Mouse (Mus musculus) lung, embryonic 14.5 days (tissue): Measurements from ENCODE around the gene Mlh1. TPM values are rescaled to one million over a fixed set of nuclear protein-coding genes. Genes with fewer than 3 reads are reported as not detected.
A peak's percentile ranks its signal among the peaks of the same experiment; 100 is the strongest.

ENCODE experiments used
- ATAC-seq: fragments of 200-750 bp; cut with Nextera tagmentation; 2 replicates; pipeline ENCODE4 v1.8.0; 2017; ENCODE audit warnings: mild to moderate bottlenecking, moderate TSS enrichment, moderate library complexity; ENCODE audit not compliant: insufficient read depth
- DNase-seq: peaks from one replicate; pipeline ENCODE4 v3.0.0-alpha.2; 2015
- H3K27ac ChIP-seq: fragments of 300-500 bp; sonication (generic); 2 replicates; pipeline ENCODE4 v1.5.1; 2014; ENCODE audit warnings: low read depth, mild to moderate bottlenecking, moderate library complexity
- H3K27me3 ChIP-seq: fragments of 300-500 bp; sonication (generic); 2 replicates; pipeline ENCODE4 v1.6.1; 2014; ENCODE audit warnings: low read length, control low read depth; ENCODE audit not compliant: insufficient read depth
- H3K36me3 ChIP-seq: fragments of 300-500 bp; sonication (generic); 2 replicates; pipeline ENCODE4 v1.6.1; 2014; ENCODE audit warnings: control low read depth; ENCODE audit not compliant: insufficient read depth
- H3K4me1 ChIP-seq: fragments of 300-500 bp; sonication (generic); 2 replicates; pipeline ENCODE4 v1.6.1; 2014; ENCODE audit warnings: antibody characterized with exemption, control low read depth; ENCODE audit not compliant: insufficient read depth
- H3K4me2 ChIP-seq: fragments of 300-500 bp; sonication (generic); 2 replicates; pipeline ENCODE4 v1.6.1; 2014; ENCODE audit warnings: mild to moderate bottlenecking
- H3K4me3 ChIP-seq: fragments of 300-500 bp; sonication (generic); 2 replicates; pipeline ENCODE4 v1.5.1; 2014; ENCODE audit warnings: low read depth, low read length
- H3K9ac ChIP-seq: fragments of 300-500 bp; sonication (generic); 2 replicates; pipeline ENCODE4 v1.6.1; 2014
- H3K9me3 ChIP-seq: fragments of 300-500 bp; sonication (generic); 2 replicates; pipeline ENCODE4 v1.6.1; 2016; ENCODE audit warnings: low read depth, low read length, control low read depth
- CTCF ChIP-seq: IDR thresholded peaks from 2 replicates; pipeline ENCODE4 v1.5.1; 2016; ENCODE audit warnings: antibody characterized with exemption, low read depth
- WGBS: fragments of 180-500 bp; shearing (Covaris S2); extraction: QIAGEN DNeasy Blood & Tissue Kit; methylation state at CpG from one replicate; pipeline ENCODE4 v1.1.7; 2014; 5-methylcytosine and 5-hydroxymethylcytosine counted together
- polyA plus RNA-seq: library from polyadenylated mRNA; unstranded; fragments of >200 nt; fragmentation: Nextera tagmentation; extraction: Ambion mirVana; gene quantifications from 2 replicates; pipeline ENCODE4 v1.2.1, GENCODE M21; 2014

Gene Mlh1
- polyA plus RNA-seq, 1 experiment from 2014 or later = 36.1 TPM

- Histone ChIP-seq H3K4me2 (no peak overlapping the region), H3K4me3 (no peak overlapping the region), H3K27ac (no peak overlapping the region), H3K36me3 (peaks cover 60% of the 10 kb centered on the region), H3K9ac (no peak overlapping the region), H3K27me3 (no peaks in the 10 kb centered on the region), H3K4me1 (no peaks in the 10 kb centered on the region), H3K9me3 (no peaks in the 10 kb centered on the region)
- ATAC-seq = no peak
- no peak for DNase-seq
- WGBS = 89% methylated on average over 5 of the region's 5 CpGs
- no peak for TF ChIP-seq CTCF
Observed at GRCm38 (mm10) chr9:111220551-111221080, 51.0 kb downstream of the Mlh1 start.

- ATAC-seq (no peak), DNase-seq (no peak)
- H3K4me3 ChIP-seq = no peak overlapping the region
- TF ChIP-seq CTCF = no peak
- no peak overlapping the region for H3K4me2 ChIP-seq
- H3K27ac ChIP-seq = no peak overlapping the region
- 0 out of 2 replicates have a peak, but pooled peaks cover 3% of the 10 kb centered on the region for H3K4me1 ChIP-seq
- H3K27me3 ChIP-seq = no peaks in the 10 kb centered on the region
- H3K9me3 ChIP-seq = no peaks in the 10 kb centered on the region
- H3K9ac ChIP-seq = no peak overlapping the region
- peaks cover 51% of the 10 kb centered on the region for H3K36me3 ChIP-seq
Observed at GRCm38 (mm10) chr9:111216424-111216823, 55.2 kb downstream of the Mlh1 start.

GRCm38 (mm10) chr9:111213501-111213900 is 58.1 kb downstream of the Mlh1 start:
- H3K9ac ChIP-seq = peak overlapping the region; percentile 6; the same call in 1 of the 2 replicates
- no peaks in the 10 kb centered on the region for H3K27me3 ChIP-seq
- no peak for TF ChIP-seq CTCF
- DNase-seq (peak; percentile 58), ATAC-seq (peak; percentile 66; the same call in 1 of the 2 replicates)
- H3K4me1 ChIP-seq = 0 out of 2 replicates have a peak, but pooled peaks cover 3% of the 10 kb centered on the region
- WGBS = 43% methylated on average over 6 of the region's 6 CpGs
- H3K9me3 ChIP-seq = no peaks in the 10 kb centered on the region
- no peak overlapping the region for H3K4me2 ChIP-seq
- no peak overlapping the region for H3K27ac ChIP-seq
- H3K4me3 ChIP-seq = no peak overlapping the region
- peaks cover 30% of the 10 kb centered on the region; the same call in 1 of the 2 replicates for H3K36me3 ChIP-seq

- 74% methylated on average over 10 of the region's 10 CpGs for WGBS
- Histone ChIP-seq H3K9me3 (no peaks in the 10 kb centered on the region), H3K4me1 (0 out of 2 replicates have a peak, but pooled peaks cover 3% of the 10 kb centered on the region), H3K27me3 (no peaks in the 10 kb centered on the region), H3K4me2 (no peak overlapping the region), H3K27ac (no peak overlapping the region), H3K4me3 (no peak overlapping the region), H3K36me3 (peaks cover 30% of the 10 kb centered on the region; the same call in 1 of the 2 replicates), H3K9ac (no peak overlapping the region)
- no peak for TF ChIP-seq CTCF
- DNase-seq = no peak
- no peak for ATAC-seq
Observed at GRCm38 (mm10) chr9:111211122-111212041, 60.2 kb downstream of the Mlh1 start.

- H3K9ac ChIP-seq = no peak overlapping the region
- H3K27me3 ChIP-seq = no peaks in the 10 kb centered on the region
- peaks cover 30% of the 10 kb centered on the region; the same call in 1 of the 2 replicates for H3K36me3 ChIP-seq
- H3K4me1 ChIP-seq = 0 out of 2 replicates have a peak, but pooled peaks cover 3% of the 10 kb centered on the region
- no peak overlapping the region for H3K4me3 ChIP-seq
- DNase-seq (no peak), ATAC-seq (no peak)
- no peak overlapping the region for H3K27ac ChIP-seq
- H3K9me3 ChIP-seq = no peaks in the 10 kb centered on the region
- 78% methylated on average over 4 of the region's 4 CpGs for WGBS
- H3K4me2 ChIP-seq = no peak overlapping the region
- TF ChIP-seq CTCF = no peak
Observed at GRCm38 (mm10) chr9:111210412-111210811, 61.2 kb downstream of the Mlh1 start.

GRCm38 (mm10) chr9:111209158-111209699 is 62.4 kb downstream of the Mlh1 start:
- ATAC-seq = no peak
- no peak overlapping the region for H3K4me3 ChIP-seq
- H3K27me3 ChIP-seq = no peaks in the 10 kb centered on the region
- peaks cover 20% of the 10 kb centered on the region; the same call in 1 of the 2 replicates for H3K36me3 ChIP-seq
- TF ChIP-seq CTCF = no peak
- H3K9me3 ChIP-seq = no peaks in the 10 kb centered on the region
- H3K4me1 ChIP-seq = 0 out of 2 replicates have a peak, but pooled peaks cover 3% of the 10 kb centered on the region
- DNase-seq = no peak
- H3K27ac ChIP-seq = no peak overlapping the region
- H3K4me2 ChIP-seq = no peak overlapping the region
- H3K9ac ChIP-seq = no peak overlapping the region
- WGBS = 90% methylated on average over 7 of the region's 7 CpGs

- Histone ChIP-seq H3K36me3 (peaks cover 20% of the 10 kb centered on the region; the same call in 1 of the 2 replicates), H3K4me3 (no peak overlapping the region), H3K9me3 (no peaks in the 10 kb centered on the region), H3K4me2 (no peak overlapping the region), H3K27me3 (no peaks in the 10 kb centered on the region), H3K4me1 (no peaks in the 10 kb centered on the region), H3K27ac (no peak overlapping the region), H3K9ac (no peak overlapping the region)
- ATAC-seq (no peak), DNase-seq (no peak)
- no peak for TF ChIP-seq CTCF
- WGBS = 93% methylated on average over 3 of the region's 3 CpGs
Observed at GRCm38 (mm10) chr9:111208185-111208584, 63.4 kb downstream of the Mlh1 start.
